Mouse (Mus musculus) embryo, embryonic 9.5 days (tissue): ENCODE measurements around the gene Esp38.
"Not testable (repeated sequence)": the region's sequence is repeated elsewhere in the genome, so short reads cannot be mapped to it uniquely, and the experiment has no call there.

Experiments
- DNase-seq: peaks from one replicate; pipeline ENCODE4 v3.0.0-alpha.2; 2017; ENCODE audit errors: extremely low spot score

The Esp38 gene

DNA sequence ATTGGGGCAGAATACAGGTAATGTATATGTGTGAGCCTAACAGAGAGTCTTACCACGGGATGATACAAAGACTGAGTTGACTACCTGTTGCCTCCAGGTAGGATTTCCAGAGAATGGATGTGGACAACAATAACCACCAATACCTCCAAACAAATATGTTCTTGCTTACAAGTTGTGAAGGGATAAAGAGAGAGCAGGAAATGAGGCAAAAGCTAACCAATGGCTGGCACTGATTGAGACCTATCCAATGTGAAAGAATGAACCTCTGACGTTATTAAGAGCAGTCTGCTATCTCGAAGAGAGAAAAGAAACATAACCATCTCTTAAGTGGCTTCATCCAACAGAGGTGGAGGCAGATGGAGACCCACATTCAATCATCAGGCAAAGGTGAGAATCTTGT is at the start of gene Esp38:
Esp38 (plus strand) TSS at position 301 of the 400 bp plus-strand sequence.
- DNase-seq = no peak

- DNase-seq = not testable (repeated sequence)
These were observed 47.3 kb upstream of the Esp38 start for GRCm38 (mm10) chr17:39902928-39903545.
